Mouse (Mus musculus) brain, adult 10 weeks (tissue): ENCODE results near the gene Nop10. TPM values are rescaled to one million over a fixed set of nuclear protein-coding genes. Genes with fewer than 3 reads are reported as not detected.

Source experiments
- polyA plus RNA-seq: library from polyadenylated mRNA; stranded (reverse); fragments of 350-450 nt; fragmentation: Illumina TruSeq; extraction: RNeasy Lipid Tissue Mini Kit (QIAGEN cat#74804); gene quantifications from one replicate; pipeline ENCODE4 v1.2.3, GENCODE M21; 2015; ENCODE audit warnings: low read depth, low replicate concordance

Nop10 gene
- 93.6 TPM for polyA plus RNA-seq

GRCm38 (mm10) chr2:112261748-112262653, at the start of gene Nop10:
Nop10 (plus strand) TSS chr2:112261926.

GRCm38 (mm10) chr2:112239212-112239934, 22.4 kb upstream of the Nop10 start, which contains the start of gene Lpcat4:
Lpcat4 (plus strand) TSS chr2:112239468.

GRCm38 (mm10) chr2:112259241-112259962, 2.3 kb upstream of the Nop10 start, which contains the start of gene Nutm1:
Nutm1 (minus strand) TSS chr2:112259291.

GRCm38 (mm10) chr2:112265448-112266241, 3.9 kb downstream of the Nop10 start, which contains the start of gene Slc12a6:
Slc12a6 (plus strand) TSS chr2:112265825.

GRCm38 (mm10) chr2:112266242-112266592, 4.5 kb downstream of the Nop10 start, which contains the start of gene Gm21985:
Gm21985 (plus strand) TSS chr2:112266314.

Other genes starting within 250 kb of the Nop10 start
- gene Olfr1310, start 249.2 kb upstream of the Nop10 start, polyA plus RNA-seq = not detected
- gene Olfr1311, start 237.5 kb upstream of the Nop10 start, polyA plus RNA-seq = not detected
- gene Olfr1312, start 211.7 kb upstream of the Nop10 start, polyA plus RNA-seq = not detected
- gene Olfr1313, start 184.1 kb upstream of the Nop10 start, polyA plus RNA-seq = not detected
- gene Olfr1314, start 165.1 kb upstream of the Nop10 start, polyA plus RNA-seq = not detected
- not detected for gene Olfr1315-ps1, start 146.5 kb upstream of the Nop10 start, polyA plus RNA-seq
- not detected for gene Olfr1316, start 126.9 kb upstream of the Nop10 start, polyA plus RNA-seq
- gene Olfr1317, start 121.6 kb upstream of the Nop10 start, polyA plus RNA-seq = not detected
- gene Olfr1318, start 107.7 kb upstream of the Nop10 start, polyA plus RNA-seq = not detected
- 120 TPM for gene Lpcat4, start 22.5 kb upstream of the Nop10 start, polyA plus RNA-seq
- not detected for gene Nutm1, start 2.6 kb upstream of the Nop10 start, polyA plus RNA-seq
- gene Slc12a6, start 3.9 kb downstream of the Nop10 start, polyA plus RNA-seq = 75.7 TPM
- gene Gm21985, start 4.4 kb downstream of the Nop10 start, polyA plus RNA-seq = 1.1 TPM
- gene Emc4, start 106.1 kb downstream of the Nop10 start, polyA plus RNA-seq = 344 TPM
- 14.8 TPM for gene Katnbl1, start 117.3 kb downstream of the Nop10 start, polyA plus RNA-seq
- 54.2 TPM for gene Emc7, start 193.1 kb downstream of the Nop10 start, polyA plus RNA-seq
- 0.76 TPM for gene Chrm5, start 218.8 kb downstream of the Nop10 start, polyA plus RNA-seq
- 10.6 TPM for gene Aven, start 231.0 kb downstream of the Nop10 start, polyA plus RNA-seq